Mouse (Mus musculus): ENCODE results near the gene Lyzl6. TPM values are rescaled to one million over a fixed set of nuclear protein-coding genes. Genes with fewer than 3 reads are reported as not detected.

Lyzl6 gene
- total RNA-seq (2023): not detected

DNA sequence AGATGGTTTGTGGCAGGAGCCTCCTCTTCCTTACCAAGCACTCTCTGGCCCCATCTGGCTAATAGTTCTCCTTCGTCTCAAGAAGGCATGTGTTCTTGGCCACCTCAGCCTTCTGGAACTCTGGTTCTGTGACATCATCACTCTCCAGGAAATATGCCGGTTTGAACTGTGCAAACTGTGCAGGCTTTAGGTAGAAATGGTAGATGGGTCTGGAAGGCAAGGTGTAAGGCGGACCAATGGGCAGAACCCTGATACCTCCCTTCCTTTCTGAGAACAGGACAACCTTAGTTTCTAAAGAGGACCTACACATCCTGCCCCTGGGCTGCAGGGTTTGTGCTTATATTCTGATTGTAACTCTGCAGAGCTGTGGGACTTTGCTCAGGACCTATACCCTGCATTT, at the start of gene Lyzl6:
Lyzl6 (minus strand) TSS at position 101 of the 400 bp plus-strand sequence.

GRCm38 (mm10) chr11:103649301-103649982, 10.8 kb upstream of the Lyzl6 start, which contains the start of gene Rprml:
Gene Rprml, plus strand, starts transcription at chr11:103649570.

DNA sequence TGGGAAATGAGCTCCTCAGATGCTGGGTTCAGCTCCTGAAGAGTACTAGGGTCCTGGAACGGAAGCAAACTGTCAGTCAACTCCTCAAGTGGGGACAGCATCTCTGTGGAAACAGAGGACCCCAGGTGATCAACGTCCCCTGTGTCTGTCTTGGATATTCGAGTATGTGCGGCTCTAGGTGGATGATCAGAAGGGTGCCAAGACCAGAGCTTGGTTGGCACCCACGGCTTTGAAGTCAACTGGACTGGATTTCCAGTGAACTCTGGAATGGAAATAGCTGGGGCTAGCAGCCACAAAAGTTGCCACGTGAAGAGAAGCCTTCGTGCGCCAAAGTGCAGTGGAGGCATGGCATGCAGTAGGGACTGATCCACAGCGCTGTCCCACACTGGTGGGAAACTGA, 17.6 kb downstream of the Lyzl6 start, which contains the start of gene Gm884:
Gm884 (minus strand) TSS at position 101 of the 400 bp plus-strand sequence.

Other genes with a start within 250 kb of the Lyzl6 start
- gene Plekhm1, start 226.2 kb downstream of the Lyzl6 start, total RNA-seq (2023): 36.6 TPM
- not detected for gene Lrrc37a, start 134.3 kb downstream of the Lyzl6 start, total RNA-seq (2023)
- not detected for gene Gm884, start 17.8 kb downstream of the Lyzl6 start, total RNA-seq (2023)
- not detected for gene Rprml, start 10.7 kb upstream of the Lyzl6 start, total RNA-seq (2023)
- 58.9 TPM for gene Gosr2, start 59.0 kb upstream of the Lyzl6 start, total RNA-seq (2023)
- not detected for gene Wnt9b, start 110.9 kb upstream of the Lyzl6 start, total RNA-seq (2023)
- gene Wnt3, start 135.3 kb upstream of the Lyzl6 start, total RNA-seq (2023): not detected